Mouse (Mus musculus): ENCODE measurements at regions not wholly inside any gene's neighbourhood (a gene's known extent, or its start where the extent isn't known, plus 50 kb on each side); places are given as distances from the start of the nearest gene placed in this dataset.

DNA sequence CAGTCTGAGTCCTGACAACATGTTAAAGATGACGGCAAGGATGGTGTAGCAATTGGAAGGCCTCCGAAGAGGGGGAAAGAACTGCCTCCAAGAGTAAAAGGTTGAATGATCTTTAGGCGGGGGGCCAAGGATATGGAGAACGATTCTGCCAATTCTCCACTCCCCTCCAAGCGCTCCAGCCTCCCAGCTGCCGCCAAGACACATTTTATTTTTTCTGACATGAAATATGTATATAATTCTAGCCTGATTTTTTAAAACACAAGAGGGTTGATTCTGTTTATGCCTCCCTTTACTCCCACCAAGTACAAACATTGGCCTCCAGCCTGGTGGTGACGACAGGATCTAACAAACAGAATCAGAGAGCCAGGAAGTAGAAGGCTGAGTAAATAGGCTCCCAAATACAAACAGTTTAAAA lies 345.8 kb downstream of the Osr1 start:
- ATAC-seq (ENCODE audit: insufficient read depth, low read depth) (no peak), DNase-seq (ENCODE audit: low spot score) (no peak)
- Histone ChIP-seq H3K4me2 (ENCODE audit: low read depth, low read length) (no peak overlapping the region), H3K27me3 (ENCODE audit: control insufficient read depth, insufficient read depth, low read length) (no peaks in the 10 kb centered on the region), H3K4me3 (ENCODE audit: low read depth, low read length) (no peak overlapping the region), H3K9me3 (replicated peaks; ENCODE audit: control insufficient read depth, low read length) (no peaks in the 10 kb centered on the region), H3K4me1 (ENCODE audit: control insufficient read depth, insufficient read depth) (no peaks in the 10 kb centered on the region), H3K27ac (ENCODE audit: low read depth) (no peak overlapping the region), H3K9ac (replicated peaks; ENCODE audit: low read depth, low read length) (no peak overlapping the region), H3K36me3 (replicated peaks; ENCODE audit: control insufficient read depth, insufficient read depth, low read length) (no peaks in the 10 kb centered on the region)
- WGBS = 72% methylated on average over 7 of the region's 7 CpGs
- TF ChIP-seq EP300 (IDR thresholded peaks at IDR 0.05; ENCODE audit: low read depth) (no peak), CTCF (IDR thresholded peaks at IDR 0.05; ENCODE audit: low read depth) (no peak)

DNA sequence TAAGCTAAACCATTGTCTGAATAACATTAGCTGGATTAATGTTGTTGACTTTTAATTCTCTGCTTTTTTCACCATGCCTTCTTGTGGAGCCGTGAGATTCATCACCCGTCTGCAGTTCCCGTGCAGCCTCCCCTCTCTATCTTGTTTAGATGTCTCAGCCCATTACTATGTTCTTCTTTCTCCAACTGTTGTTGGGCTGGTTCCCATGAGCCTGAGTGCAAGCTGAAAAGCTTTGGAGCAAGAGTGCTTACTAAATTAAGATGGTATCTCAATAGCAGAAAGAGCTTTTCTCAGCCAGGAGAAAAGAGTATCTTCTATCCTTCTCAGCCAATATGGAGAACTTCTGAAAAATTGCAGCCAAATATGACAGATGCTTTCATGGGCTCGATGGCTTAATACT lies 348.1 kb downstream of the Osr1 start:
- DNase-seq (ENCODE audit: low spot score) (no peak), ATAC-seq (ENCODE audit: insufficient read depth, low read depth) (no peak)
- no peak for TF ChIP-seq CTCF (IDR thresholded peaks at IDR 0.05; ENCODE audit: low read depth)
- no peak overlapping the region for H3K4me2 ChIP-seq (ENCODE audit: low read depth, low read length)
- H3K4me1 ChIP-seq (ENCODE audit: control insufficient read depth, insufficient read depth) = no peaks in the 10 kb centered on the region
- H3K27me3 ChIP-seq (ENCODE audit: control insufficient read depth, insufficient read depth, low read length) = no peaks in the 10 kb centered on the region
- no peaks in the 10 kb centered on the region for H3K9me3 ChIP-seq (replicated peaks; ENCODE audit: control insufficient read depth, low read length)
- no peak overlapping the region for H3K4me3 ChIP-seq (ENCODE audit: low read depth, low read length)
- H3K27ac ChIP-seq (ENCODE audit: low read depth) = no peak overlapping the region
- H3K36me3 ChIP-seq (replicated peaks; ENCODE audit: control insufficient read depth, insufficient read depth, low read length) = no peaks in the 10 kb centered on the region
- 70% methylated on average over 4 of the region's 4 CpGs for WGBS
- H3K9ac ChIP-seq (replicated peaks; ENCODE audit: low read depth, low read length) = no peak overlapping the region

- ATAC-seq (ENCODE audit: insufficient read depth, low read depth) = no peak
- 57% methylated on average over 3 of the region's 3 CpGs for WGBS
- TF ChIP-seq CTCF (IDR thresholded peaks at IDR 0.05; ENCODE audit: low read depth) = no peak
- no peaks in the 10 kb centered on the region for H3K4me1 ChIP-seq (ENCODE audit: control insufficient read depth, insufficient read depth)
- H3K9me3 ChIP-seq (replicated peaks; ENCODE audit: control insufficient read depth, low read length) = no peaks in the 10 kb centered on the region
- no peak overlapping the region for H3K27ac ChIP-seq (ENCODE audit: low read depth)
- DNase-seq (ENCODE audit: low spot score) = no peak
- no peak overlapping the region for H3K4me3 ChIP-seq (ENCODE audit: low read depth, low read length)
- no peaks in the 10 kb centered on the region for H3K27me3 ChIP-seq (ENCODE audit: control insufficient read depth, insufficient read depth, low read length)
- H3K36me3 ChIP-seq (replicated peaks; ENCODE audit: control insufficient read depth, insufficient read depth, low read length) = no peaks in the 10 kb centered on the region
- H3K4me2 ChIP-seq (ENCODE audit: low read depth, low read length) = no peak overlapping the region
- H3K9ac ChIP-seq (replicated peaks; ENCODE audit: low read depth, low read length) = no peak overlapping the region
Observed at GRCm38 (mm10) chr12:9919007-9919406, 349.1 kb downstream of the Osr1 start.

GRCm38 (mm10) chr12:9919433-9919832 lies 349.5 kb downstream of the Osr1 start:
- H3K36me3 ChIP-seq (replicated peaks; ENCODE audit: control insufficient read depth, insufficient read depth, low read length) = no peaks in the 10 kb centered on the region

DNA sequence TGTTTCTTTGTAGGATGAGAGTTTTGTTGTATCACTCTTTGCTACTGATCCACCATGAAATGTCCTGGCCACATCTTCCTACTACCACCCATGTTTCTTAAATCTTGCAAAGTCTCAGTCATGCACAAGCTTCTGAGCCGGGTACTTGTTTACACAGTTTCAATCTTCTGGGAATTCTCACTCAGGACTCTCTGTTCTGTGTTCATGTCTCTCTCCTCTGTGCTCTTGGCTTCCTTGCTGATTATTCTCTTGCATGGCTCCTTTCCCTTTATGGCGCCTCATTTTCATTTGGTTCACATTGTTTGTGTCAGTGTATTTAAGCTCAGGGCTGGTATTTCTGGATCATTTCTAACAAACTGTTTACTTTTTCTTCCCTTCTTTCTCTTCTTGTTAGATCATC lies 350.5 kb downstream of the Osr1 start:
- H3K9me3 ChIP-seq (replicated peaks; ENCODE audit: control insufficient read depth, low read length) = no peaks in the 10 kb centered on the region
- no peak overlapping the region for H3K27ac ChIP-seq (ENCODE audit: low read depth)
- 80% methylated on average over 2 of the region's 2 CpGs for WGBS
- H3K27me3 ChIP-seq (ENCODE audit: control insufficient read depth, insufficient read depth, low read length) = no peaks in the 10 kb centered on the region
- no peaks in the 10 kb centered on the region for H3K36me3 ChIP-seq (replicated peaks; ENCODE audit: control insufficient read depth, insufficient read depth, low read length)
- no peak overlapping the region for H3K9ac ChIP-seq (replicated peaks; ENCODE audit: low read depth, low read length)
- H3K4me2 ChIP-seq (ENCODE audit: low read depth, low read length) = no peak overlapping the region
- TF ChIP-seq CTCF (IDR thresholded peaks at IDR 0.05; ENCODE audit: low read depth) (no peak), EP300 (IDR thresholded peaks at IDR 0.05; ENCODE audit: low read depth) (no peak)
- no peak for DNase-seq (ENCODE audit: low spot score)
- no peak for ATAC-seq (ENCODE audit: insufficient read depth, low read depth)
- H3K4me1 ChIP-seq (ENCODE audit: control insufficient read depth, insufficient read depth) = no peaks in the 10 kb centered on the region
- H3K4me3 ChIP-seq (ENCODE audit: low read depth, low read length) = no peak overlapping the region

More at GRCm38 (mm10) chr12:9919433-9919832, 349.5 kb downstream of the Osr1 start:
- DNase-seq (ENCODE audit: low spot score) = no peak
- TF ChIP-seq CTCF (IDR thresholded peaks at IDR 0.05; ENCODE audit: low read depth) (no peak), EP300 (IDR thresholded peaks at IDR 0.05; ENCODE audit: low read depth) (no peak)
- Histone ChIP-seq H3K9me3 (replicated peaks; ENCODE audit: control insufficient read depth, low read length) (no peaks in the 10 kb centered on the region), H3K9ac (replicated peaks; ENCODE audit: low read depth, low read length) (no peak overlapping the region), H3K4me2 (ENCODE audit: low read depth, low read length) (no peak overlapping the region), H3K27ac (ENCODE audit: low read depth) (no peak overlapping the region), H3K4me3 (ENCODE audit: low read depth, low read length) (no peak overlapping the region), H3K27me3 (ENCODE audit: control insufficient read depth, insufficient read depth, low read length) (no peaks in the 10 kb centered on the region), H3K4me1 (ENCODE audit: control insufficient read depth, insufficient read depth) (no peaks in the 10 kb centered on the region)
- 65% methylated on average over 4 of the region's 4 CpGs for WGBS
- no peak for ATAC-seq (ENCODE audit: insufficient read depth, low read depth)

DNA sequence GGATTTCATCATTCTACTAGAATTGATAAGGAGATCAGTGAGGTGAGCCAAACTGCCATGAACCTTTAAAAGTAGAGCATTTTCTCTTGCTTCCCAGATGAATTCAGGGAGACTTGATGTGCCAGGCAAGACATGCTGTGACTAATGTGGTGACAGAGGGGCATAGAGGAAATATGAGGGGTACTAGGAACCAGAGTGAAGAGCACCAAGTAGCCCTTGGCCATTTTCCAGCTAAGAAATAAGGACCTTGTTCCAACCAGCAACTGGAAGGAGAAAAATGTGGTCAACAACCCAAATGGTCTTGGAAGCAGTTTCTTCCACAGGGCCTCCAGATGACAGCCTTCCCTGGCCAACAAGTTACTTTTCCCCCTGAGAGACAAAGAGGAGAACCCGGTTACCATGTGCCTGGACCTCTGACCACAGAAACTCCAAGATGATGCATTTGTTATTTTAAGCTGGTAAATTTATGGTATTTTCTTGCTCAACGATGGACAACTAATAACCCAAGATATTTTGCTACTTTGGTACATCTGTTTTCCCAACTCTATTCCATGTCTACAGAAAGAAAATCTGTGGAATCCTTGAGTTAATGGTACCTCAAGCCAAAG lies 351.8 kb downstream of the Osr1 start:
- Histone ChIP-seq H3K36me3 (replicated peaks; ENCODE audit: control insufficient read depth, insufficient read depth, low read length) (no peaks in the 10 kb centered on the region), H3K4me2 (ENCODE audit: low read depth, low read length) (no peak overlapping the region), H3K9me3 (replicated peaks; ENCODE audit: control insufficient read depth, low read length) (no peaks in the 10 kb centered on the region), H3K4me3 (ENCODE audit: low read depth, low read length) (no peak overlapping the region), H3K4me1 (ENCODE audit: control insufficient read depth, insufficient read depth) (no peaks in the 10 kb centered on the region), H3K27me3 (ENCODE audit: control insufficient read depth, insufficient read depth, low read length) (no peaks in the 10 kb centered on the region), H3K9ac (replicated peaks; ENCODE audit: low read depth, low read length) (no peak overlapping the region), H3K27ac (ENCODE audit: low read depth) (no peak overlapping the region)
- no peak for TF ChIP-seq CTCF (IDR thresholded peaks at IDR 0.05; ENCODE audit: low read depth)
- no peak for TF ChIP-seq EP300 (IDR thresholded peaks at IDR 0.05; ENCODE audit: low read depth)
- DNase-seq (ENCODE audit: low spot score) (no peak), ATAC-seq (ENCODE audit: insufficient read depth, low read depth) (no peak)
- 76% methylated on average over 2 of the region's 2 CpGs for WGBS

Measured in heart, postnatal 0 days (tissue).